Mouse (Mus musculus): ENCODE results near the gene Eci2.

DNA sequence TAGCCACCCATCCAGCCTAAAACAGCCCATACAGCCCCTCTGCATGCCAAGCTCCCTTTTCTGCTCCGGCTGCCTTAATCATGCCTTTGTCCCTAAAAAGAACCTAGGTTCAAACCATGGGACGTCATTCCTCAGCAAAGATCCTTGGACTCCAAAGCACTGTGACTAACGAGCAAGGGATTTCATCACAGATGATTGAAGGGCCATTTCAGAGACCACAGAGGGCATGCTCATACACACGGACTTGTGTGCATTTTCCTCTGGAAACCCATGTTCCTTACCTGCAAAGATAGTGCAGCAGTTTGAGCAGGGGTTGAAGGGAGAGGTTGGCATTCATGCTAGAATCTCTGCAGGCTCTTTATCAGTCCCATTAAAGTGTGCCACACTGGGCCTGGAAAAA, 37.5 kb upstream of the Eci2 start:
- TF ChIP-seq POLR2A (IDR thresholded peaks at IDR 0.05; ENCODE audit: insufficient read depth, low read depth, low read length) (no peak), CTCF (IDR thresholded peaks at IDR 0.05; ENCODE audit: insufficient read depth, low read depth, low read length) (no peak)

Measured in olfactory bulb, adult 2 months (tissue).